Mouse (Mus musculus) layer of hippocampus, adult 9-10 months (tissue): Measurements from ENCODE around the gene Spon1.

Experiments used
- DNase-seq: peaks from one replicate; pipeline ENCODE4 v3.0.0; 2022; ENCODE audit warnings: low spot score

Spon1 gene

DNA sequence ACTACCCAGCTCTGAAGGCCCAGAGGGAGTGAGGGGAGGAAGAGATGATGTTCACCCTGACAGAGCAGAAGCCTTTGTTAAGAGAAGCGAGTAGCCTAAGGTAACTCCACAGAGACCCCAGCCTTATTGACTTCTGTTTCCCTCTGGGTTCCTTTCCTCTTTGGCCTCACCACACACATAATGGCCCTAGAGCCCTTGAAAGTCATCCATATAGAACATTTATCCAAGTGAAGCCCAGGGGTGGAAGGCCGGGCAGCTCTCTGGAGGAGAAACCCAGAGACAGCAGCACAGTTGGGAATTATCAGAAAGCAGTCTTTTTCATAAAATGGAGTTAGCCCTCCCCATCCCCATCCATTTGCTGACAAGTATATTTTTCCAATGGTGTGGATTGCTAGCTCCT lies 75.7 kb downstream of the Spon1 start:
- no peak for DNase-seq

DNA sequence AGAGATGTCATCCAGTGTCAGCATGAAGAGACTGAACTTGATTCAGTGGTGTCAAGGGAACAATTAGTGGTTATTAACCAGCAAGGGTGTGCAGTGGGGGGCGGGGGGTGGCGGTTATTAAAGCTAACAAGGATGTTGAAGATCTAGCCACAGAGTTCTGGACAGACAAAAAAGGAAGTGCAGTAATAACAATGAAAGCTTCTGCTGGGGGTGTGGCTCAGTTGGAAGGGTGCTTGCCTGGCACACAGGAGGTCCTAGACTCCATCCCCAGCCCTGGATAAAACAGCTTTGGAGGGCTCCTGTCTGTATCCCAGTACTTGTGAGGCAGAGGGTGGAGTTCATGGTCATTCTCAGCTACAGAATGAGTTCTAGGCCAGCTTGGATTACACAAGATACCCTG lies 77.4 kb downstream of the Spon1 start:
- DNase-seq, result no peak

DNA sequence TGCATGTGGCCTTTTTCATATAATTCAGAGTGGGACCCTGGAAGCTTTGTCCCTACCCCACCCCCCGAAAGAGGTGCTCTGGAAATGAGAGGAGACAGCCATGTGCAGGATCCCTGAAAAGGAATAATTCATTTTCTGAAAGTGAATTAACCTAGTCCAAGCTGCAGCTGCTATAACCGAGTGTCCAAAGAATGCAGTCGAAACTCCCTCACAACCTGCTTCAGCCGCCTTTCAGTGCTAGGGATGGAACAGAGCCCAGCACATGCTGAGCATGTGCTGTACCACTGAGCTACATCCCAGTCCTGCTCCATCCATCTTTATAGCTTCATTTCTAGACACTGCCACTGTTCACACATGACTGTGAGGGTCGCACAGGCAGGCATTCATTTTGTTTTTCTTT lies 79.4 kb downstream of the Spon1 start:
- no peak for DNase-seq

DNA sequence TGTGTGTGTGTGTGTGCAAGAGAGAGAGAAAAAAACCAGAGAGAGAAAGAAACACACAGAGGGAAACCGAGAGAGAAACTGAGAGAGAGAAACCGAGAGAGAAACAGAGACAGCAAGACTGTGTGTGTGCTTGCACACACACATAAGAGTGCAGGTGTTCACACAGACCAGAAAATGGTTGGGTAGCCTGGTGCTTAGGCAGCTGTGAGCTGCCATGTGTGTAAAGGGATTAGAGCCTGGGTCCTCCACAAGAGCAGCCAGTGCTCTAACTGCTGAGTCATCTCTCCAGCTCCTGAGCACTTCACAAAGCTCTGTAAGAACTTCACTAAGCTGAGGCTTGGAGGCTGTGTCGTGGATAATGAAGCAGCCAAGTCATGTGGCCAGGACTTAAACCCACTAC lies 80.8 kb downstream of the Spon1 start:
- no peak for DNase-seq

DNA sequence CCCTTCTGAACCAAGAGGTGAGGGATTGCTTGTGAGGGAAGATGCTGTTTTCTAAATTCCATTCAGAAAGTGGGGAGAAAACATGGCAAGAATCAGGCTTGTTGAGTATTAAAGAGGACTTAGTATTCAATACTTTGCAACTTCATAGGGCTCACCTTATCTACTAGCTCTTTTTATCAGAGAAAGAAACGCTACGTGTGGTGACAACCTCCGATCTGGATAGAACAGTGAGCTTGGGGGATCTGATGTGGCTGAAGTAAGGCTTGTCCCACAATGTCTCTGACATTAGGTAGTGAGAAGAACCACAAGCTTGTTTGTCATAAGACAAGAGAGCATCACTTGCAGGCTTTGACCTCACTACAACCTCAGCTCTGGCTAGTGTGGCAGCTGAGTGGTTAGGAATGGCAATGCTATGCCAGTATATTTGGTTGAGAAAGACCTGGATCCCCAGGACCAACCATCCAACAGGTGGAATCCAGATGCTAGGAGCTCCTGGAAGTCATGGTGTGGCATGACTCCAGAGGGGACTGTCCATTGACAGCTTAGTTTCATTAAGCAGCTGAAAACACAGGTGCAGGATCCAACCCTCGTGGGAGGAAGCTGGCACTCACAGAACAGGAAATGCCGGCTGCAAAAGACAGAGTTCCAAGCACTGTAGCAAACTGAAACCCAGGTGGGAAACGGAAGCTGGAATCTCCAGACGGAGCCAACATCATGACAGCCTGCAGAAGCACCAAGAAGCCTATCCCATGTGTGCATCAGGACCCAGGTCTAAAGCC lies 81.4 kb downstream of the Spon1 start:
- no peak for DNase-seq

DNA sequence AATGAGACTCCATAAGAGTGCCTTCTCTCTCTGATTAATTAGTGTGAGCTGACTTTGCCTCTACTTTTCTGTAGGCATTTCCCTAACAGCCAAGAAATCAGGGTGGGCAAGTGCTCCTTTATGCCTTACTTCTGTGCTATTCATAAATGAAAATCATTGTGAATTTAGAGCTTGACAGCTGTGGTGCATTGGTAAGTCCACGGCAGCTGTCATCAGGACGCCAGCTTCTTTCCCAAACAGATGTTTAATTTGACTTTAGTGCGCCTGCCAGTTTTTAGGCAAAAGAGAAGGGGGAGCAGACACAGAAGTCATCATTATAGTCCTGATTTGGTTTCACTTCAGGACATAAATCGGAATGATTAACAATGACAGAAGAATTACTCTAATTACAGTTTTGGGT lies 84.6 kb downstream of the Spon1 start:
- DNase-seq, result no peak

DNA sequence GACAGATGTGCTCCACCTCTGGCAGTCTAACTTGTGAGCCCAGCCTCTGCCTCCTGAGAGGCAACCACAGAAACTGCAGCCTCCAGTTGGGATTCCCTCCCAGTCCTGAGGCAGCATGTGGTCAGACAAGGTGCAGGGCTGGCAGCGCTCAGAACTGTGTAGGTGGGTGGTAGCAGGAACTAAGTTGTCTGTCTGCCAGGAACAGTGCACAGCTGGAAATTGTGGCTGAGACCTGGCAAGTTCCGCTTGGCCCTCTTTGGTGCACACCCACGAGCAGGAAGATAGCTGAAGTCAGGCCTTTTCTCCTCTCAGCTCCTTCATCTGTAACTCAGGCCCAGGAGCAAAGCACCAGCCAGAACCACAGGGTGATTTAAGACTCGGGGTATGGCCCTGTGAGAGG lies 89.6 kb downstream of the Spon1 start:
- DNase-seq, result no peak

DNA sequence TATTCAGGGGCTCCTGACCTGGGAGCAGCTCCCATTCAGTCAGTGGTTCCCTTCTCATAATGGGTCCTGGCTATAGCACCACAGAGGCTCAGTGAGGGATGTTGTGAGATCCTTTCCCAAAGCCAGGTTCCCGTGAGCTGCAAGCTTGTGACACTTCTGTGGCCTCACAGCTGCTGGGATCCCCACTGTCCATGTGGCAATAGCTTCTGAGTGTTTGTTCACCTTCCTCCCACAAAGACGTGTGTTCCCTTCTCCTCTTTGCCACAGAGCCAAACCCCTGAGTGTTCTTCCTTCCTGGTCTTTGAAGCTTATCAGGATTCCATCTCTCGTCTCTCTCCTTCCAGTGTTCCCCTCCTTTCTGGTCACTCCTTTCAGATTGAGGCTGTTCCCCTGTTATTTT lies 90.3 kb downstream of the Spon1 start:
- DNase-seq, result no peak

DNA sequence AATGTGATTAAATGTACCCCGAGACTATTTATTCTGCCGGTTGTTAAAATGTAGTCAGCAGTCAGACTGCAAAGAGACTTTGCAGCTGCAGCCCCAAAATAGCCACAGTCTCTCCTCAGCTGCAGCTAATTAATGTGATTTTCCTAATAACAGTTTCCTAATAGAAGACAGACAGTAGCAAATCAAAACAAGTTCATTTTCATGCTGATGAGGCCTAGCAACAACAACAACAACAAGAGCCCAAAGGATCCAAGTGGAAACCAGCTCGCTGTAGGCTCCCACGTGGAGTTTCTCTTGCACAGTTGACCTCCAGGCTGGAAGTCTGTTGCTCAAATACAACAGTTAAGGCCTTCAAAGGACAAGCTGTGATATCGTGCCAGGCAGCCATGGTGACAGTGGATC lies 93.7 kb downstream of the Spon1 start:
- no peak for DNase-seq

DNA sequence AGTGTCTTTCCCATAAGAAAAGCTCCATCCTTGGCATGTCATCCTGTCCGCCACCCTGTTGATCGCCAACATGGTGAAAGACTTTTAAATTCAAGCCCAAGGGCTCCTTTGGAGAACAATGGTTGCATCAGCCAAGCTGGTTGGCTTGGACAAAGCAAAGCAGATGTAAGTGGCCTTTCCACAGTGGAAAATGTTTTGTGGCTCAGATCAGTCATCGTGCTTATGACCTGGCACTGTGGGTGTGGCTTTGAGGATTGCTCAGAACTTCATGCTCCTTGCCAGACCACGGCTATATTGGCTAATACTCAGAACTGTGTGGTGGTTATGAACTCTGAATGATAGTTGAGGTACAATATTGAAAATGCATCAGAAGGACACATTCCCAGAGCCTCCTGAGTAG lies 96.2 kb downstream of the Spon1 start:
- DNase-seq, result no peak

DNA sequence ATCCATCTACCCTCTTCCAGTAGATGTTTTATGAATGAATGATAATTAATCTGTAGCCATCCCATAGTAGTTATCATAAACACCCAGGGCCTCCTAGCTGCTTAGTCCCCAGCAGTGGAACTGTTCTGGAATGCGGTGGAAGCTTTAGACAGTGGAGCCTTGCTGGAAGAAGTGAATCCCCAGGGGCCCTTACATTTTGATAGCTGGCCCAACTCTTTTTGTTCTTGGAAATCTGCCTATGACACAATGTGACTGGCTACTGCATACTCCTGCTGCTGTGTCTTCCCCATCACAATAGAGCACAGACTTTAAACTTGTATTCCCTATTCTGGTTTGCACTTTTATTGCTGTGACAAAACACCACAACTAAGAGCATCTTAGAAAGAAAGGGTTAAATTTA lies 107.0 kb downstream of the Spon1 start:
- no peak for DNase-seq

DNA sequence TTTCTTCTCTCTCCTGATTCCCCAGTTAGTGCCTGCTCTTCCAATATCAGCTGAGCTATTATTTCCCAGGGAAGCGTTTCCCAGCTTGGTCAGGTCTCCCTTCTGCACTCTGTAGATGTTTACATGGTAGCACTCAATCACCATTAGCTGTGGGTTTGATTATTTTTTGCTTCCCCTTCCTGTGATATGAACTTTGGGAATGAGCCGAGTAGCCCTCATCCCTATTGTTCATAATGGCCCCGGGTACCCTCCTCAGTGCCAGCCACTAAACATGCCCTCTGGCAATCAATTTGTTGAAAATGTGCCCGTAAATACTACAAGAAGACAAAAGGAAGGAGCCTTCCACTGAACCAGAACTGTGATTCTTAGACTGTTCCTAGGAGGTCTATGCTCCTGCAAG lies 111.7 kb downstream of the Spon1 start:
- DNase-seq, result no peak

DNA sequence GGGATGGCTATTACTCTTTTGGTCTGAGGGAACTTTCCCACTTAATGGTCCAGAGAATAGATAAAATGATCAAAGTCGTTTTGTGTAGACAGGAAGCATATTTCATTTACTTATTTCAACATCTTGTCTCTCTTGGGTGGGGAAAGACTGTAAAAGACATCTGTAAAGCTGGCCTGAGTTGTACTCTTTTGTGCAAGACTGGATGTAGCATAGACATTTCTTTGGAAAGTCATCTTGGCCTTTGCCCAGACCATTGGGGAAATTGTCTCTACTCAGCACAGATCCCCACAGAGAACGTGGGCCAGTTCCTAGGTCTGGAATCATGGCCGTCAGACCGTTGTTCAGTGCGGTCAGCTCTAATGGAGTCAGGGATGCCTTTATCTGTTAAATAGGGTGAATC lies 112.1 kb downstream of the Spon1 start:
- DNase-seq, result no peak

DNA sequence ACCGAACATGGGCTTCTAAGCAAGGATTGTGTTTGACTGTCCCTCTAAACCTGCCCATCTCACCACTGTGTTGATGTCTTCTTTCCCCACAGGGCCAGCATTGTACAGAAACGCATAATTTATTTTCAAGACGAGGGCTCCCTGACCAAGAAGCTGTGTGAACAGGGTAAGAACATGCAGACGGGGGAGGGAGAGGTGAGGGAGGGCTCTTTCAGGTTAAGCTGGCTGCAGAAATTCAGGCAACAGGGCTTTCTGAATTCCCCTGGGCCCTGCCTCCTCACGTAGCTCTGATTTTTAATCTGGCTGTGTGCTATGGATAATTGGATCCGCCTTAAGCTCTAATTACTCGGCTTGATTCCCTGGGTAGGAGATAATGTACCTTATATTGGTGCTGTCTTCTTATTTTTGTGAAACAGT lies 113.3 kb downstream of the Spon1 start:
- DNase-seq, result no peak

DNA sequence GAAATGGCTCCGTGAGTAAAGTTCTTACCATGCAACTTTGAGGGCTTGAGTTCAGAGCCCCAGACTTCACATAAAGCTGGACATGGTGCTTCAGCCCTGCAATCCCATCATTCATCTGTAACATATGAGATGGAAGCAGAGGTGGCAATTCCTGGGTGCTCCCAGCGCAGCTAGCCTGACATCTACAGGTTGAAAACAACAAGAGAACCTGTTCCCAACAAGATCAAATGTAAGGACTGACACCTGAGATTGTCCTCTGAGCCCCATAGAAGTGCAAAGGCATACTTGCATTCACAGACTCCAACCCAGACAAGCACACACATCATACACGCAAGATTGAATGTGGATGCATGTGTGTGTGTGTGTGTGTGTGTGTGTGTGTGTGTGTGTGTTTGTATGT lies 114.2 kb downstream of the Spon1 start:
- no peak for DNase-seq

DNA sequence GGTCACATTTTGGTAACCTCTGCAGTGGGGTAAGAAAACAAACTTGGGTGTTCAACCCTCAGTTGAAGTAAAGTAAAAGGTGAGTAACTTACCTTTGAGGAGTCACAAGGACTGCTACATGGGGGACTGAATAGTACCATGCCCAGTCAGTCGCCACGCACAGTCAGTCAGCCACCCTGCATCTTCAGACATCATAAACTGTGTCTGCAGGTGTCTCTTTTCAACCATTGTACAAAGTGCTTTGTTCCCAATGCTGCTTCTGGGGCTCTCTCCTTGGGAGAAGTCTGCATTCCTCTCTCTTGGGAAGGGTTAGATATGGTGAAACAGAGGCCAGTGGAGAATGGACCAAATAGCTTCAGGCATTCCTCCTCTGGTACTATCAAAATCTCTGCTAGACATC lies 125.0 kb downstream of the Spon1 start:
- no peak for DNase-seq

DNA sequence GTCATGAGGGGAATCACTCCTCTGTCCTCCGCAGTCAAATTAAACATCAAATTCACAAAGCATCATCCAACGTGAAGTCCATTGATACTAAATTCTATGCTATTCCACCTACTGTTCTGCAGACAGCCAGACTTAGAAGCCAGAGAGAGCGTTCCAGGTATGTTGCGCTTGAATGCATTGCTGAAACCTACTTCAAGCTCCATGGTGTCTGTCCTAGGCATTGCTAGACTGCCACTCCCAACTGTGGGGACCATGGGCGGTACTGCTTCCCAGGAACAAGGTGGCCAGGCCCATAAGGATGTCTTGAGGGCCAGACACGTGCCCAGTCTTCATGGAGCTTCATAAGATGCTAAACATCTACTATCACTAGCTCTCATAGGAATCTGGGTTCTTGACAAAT lies 125.7 kb downstream of the Spon1 start:
- no peak for DNase-seq

DNA sequence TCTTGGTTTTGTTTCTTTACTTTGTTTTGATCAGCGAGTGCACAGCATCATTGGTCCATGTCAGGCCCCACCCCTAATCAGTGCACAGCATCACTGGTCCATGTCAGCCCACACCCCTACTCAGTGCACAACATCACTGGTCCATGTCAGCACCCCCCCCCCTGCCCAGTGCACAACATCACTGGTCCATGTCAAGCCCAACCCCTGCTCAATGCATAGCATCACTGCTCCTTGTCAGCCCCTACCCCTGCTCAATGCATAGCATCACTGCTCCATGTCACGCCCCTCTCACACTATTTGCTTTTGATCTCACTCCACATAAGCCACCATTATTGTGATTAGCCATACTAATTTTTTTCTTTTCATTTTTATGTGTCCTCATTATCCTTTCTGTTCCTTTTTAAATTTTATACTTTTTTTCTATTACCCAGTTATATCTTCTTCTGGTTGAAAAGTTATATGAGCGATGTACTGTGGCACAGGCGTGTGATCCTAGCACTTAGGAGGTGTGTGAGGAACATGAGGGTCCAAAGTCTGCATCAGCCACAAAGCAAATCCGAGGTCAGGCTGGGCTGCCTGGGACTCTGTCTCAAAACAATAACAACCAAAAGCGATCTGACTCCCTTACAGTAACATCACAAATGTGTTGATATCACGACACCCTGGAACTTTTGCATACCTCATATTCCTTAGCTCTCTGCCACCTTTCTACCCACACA lies 128.3 kb downstream of the Spon1 start:
- no peak for DNase-seq

DNA sequence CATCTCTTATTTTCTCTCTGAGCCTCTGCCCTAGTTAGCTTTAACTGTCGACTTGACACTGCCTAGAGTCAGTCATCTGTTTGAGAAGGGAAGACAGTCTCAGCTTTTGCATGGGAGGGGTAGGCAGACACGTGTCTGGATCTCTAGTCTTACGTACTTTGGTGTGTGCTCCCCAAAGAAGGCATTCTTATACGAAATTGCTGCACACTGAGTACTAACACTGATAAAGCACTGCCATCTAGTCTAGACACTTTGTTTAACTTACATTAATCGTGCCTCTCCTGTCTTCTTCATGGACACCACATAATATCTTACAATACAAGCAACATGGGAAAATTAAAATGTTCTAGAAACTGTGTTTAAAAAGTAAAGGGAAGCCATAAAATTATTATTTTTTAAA lies 129.5 kb downstream of the Spon1 start:
- no peak for DNase-seq

DNA sequence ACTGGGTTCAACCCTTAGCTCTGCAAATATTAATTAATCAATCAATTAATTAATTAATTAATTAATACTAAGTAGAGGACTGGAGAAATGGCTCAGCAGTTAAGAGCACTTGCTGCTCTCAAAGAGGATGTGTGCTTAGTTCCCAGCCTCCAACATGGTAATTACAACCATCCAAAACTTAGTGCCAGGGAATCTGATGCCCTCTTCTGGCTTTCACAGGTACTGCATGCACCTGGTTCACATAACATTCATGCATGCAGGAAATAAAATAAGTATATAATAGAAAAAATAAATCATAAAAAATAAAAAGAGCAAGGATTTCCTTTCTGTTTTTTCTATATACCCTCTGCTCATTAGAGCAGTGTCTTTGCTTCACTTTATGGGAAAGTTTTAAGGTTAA lies 132.6 kb downstream of the Spon1 start:
- DNase-seq, result no peak

DNA sequence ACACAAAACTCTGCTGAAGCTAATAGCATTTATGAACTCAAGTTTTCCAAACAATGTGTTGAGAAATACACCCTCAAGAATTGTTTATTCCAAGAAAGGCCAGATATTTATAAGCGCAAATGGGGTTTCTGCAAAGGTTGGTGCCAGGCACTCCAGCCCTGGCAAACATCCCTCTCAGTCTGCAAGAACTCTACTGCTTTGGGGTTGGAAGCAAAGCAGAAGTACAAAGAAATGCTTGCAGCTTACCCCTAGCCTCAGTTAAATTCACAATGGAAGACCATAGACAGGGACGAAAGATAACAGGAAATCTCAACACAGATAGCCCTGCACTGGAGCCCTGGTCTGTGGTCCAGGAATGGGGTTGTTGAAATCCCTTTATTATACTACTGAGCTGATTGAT lies 135.7 kb downstream of the Spon1 start:
- DNase-seq, result no peak

DNA sequence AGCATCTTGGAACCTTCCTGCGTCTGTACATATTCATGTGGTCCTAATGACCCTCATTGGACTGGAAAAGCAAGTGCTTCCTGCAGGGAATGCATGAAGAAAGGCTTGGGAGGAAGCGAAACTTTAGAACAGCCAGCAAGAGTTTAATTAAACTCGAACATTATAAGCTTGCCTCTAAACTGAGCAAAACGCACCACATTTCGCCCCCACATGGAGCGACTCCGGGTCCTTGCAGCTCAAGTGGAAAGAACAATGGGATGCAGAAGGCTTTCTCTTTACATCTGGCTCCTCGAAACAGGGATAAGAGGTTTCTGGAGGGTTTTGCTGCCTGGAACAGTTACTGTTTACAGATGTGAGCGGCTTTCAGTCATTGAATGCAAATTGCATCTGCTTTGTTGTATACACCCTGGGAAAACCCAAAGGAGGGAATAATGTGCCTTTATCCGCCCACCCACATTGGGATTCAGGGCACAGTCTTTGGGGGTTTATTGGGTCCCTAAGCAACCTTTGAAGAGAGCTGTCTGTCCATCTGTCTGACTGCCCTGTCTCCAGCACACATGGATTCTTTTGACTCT lies 136.2 kb downstream of the Spon1 start:
- no peak for DNase-seq

DNA sequence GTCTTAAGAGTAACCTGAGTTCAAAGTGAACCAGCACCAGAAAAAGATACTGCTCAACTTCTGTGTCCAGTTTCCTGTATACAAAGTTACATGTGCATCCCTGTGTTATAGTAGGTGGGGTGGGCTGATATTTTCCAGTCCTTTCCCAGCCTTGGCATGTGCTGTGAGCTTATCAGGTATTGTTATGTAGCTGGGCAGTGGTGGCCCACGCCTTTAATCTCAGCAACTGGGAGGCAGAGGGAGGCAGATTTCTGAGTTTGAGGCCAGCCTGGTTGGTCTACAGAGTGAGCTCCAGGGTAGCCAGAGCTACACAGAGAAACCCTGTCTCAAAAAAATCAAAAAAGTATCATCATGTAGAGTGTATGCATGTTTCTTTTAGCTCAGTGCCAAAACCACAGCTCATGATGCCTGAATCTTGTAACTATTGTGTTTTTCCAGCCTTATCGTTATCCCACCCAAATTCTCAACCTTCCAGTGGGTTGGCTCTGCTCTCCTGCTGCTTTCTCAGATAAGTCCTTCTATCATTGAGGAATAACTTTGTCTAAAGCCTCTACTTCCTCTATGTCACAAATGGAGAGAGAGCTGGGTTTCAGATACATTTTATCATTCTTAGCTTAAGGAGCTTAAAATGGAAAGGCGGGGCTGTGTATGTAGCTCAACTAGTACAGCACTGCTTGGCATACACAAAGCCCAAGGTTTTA lies 137.5 kb downstream of the Spon1 start:
- no peak for DNase-seq
